Mouse (Mus musculus) left cerebral cortex, adult 2 months (tissue): ENCODE data around the gene Fam53b. TPM values are rescaled to one million over a fixed set of nuclear protein-coding genes. Genes with fewer than 3 reads are reported as not detected.

ENCODE experiments used
- DNase-seq, 2 experiments: peaks; one replicate each; pipeline ENCODE4 v3.0.0; 2021 to 2022; ENCODE audit warnings: low spot score in 2 of 2, mixed read lengths in 1 of 2; ENCODE audit errors: extremely low spot score in 1 of 2
- H3K27ac ChIP-seq: fragments of 200-600 bp; 2 replicates; pipeline ENCODE4 v1.8.1; 2022
- H3K4me3 ChIP-seq: fragments of 200-600 bp; 2 replicates; pipeline ENCODE4 v1.8.1; 2022
- CTCF ChIP-seq: fragments of 200-600 bp; IDR thresholded peaks from 2 replicates; pipeline ENCODE4 v1.8.1; 2022; ENCODE audit warnings: antibody characterized with exemption, mild to moderate bottlenecking, moderate library complexity
- intact Hi-C: fragments of 180-260 bp; cut with DNase I; formaldehyde crosslinking; loops from one replicate; pipeline ENCODE4 v1.15.1; 2025
- total RNA-seq, 2 experiments: library from RNA; stranded (reverse); gene quantifications; 2 replicates each; pipeline ENCODE4 v1.2.3; 2021

The Fam53b gene
- total RNA-seq, 2 experiments from 2014 or later: 57.1 to 75.2 TPM

DNA sequence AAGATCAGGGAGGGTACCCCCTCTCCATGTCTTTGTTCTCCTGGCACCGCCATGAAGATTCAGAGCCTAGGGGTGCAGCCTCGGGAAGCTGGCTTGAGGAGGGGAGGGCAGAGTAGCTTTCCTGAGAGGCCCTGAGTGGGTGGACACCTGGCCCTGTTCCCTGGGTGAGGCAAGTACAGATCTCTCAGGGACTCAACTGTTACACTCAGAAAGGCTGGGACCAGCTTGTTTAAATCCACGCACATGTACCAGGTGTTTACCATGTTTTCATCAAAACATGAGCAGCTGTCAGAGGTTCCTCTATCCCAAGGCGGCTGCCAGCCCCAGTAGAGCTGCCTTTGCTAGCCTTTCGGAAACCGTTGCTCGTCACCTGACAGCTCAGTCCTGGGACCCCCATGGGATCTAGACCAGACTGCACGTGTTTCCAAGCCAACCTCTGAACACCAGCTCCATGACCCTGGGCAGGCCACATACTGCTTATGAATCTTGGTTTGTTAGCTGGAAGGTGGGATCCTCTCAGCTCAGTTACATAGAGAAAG, 116.4 kb downstream of the Fam53b start:
- DNase-seq: no peak
- H3K4me3 ChIP-seq: no peak overlapping the region
- TF ChIP-seq CTCF: no peak
- intact Hi-C loops: no loop called here
- no peak overlapping the region for H3K27ac ChIP-seq

DNA sequence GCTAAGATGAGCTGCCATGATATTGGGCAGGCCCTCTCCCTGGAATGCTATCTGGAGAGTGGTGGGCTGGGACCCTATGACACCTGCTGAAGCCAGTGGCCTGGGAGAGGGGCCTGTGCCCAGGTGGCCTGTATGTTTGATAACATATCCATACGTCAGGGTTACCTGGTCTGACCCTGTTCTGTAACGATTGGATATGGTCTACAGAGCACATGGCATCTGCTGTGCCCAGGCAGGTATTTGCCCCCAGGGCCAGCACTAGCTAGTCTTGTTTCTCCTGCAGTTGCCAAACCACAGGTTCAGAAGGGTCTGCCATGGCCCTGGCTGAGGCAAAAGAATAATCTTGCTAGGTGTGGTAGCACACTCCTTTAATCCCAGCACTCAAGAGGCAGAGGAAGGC, 120.1 kb downstream of the Fam53b start:
- DNase-seq: no peak
- Histone ChIP-seq H3K4me3 (no peak overlapping the region), H3K27ac (no peak overlapping the region)
- no peak for TF ChIP-seq CTCF
- intact Hi-C loops: no loop called here

DNA sequence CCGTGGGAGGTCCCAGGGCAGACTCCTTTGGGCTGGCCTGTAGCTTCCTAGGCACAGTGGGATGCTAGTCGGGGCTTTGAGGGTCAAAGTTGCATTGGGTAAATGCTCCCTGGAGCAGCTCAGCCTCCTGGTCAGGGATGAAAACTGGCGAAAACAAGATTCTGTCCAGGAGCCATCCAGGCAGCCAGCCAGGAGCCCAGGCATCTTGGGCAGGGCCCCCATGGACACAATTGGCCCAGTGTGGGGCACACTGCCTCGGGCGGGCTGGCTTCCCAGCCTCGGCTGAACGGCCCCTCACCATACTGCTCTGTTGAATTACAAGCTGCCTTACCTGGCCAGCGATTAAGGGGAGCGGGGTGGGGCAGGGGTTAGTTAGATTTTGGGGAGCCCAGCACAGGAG, 121.0 kb downstream of the Fam53b start:
- intact Hi-C loops: no loop called here
- no peak overlapping the region for H3K4me3 ChIP-seq
- H3K27ac ChIP-seq: no peak overlapping the region
- peak in 1 of 2 experiments; percentile 55 for DNase-seq
- TF ChIP-seq CTCF: no peak

DNA sequence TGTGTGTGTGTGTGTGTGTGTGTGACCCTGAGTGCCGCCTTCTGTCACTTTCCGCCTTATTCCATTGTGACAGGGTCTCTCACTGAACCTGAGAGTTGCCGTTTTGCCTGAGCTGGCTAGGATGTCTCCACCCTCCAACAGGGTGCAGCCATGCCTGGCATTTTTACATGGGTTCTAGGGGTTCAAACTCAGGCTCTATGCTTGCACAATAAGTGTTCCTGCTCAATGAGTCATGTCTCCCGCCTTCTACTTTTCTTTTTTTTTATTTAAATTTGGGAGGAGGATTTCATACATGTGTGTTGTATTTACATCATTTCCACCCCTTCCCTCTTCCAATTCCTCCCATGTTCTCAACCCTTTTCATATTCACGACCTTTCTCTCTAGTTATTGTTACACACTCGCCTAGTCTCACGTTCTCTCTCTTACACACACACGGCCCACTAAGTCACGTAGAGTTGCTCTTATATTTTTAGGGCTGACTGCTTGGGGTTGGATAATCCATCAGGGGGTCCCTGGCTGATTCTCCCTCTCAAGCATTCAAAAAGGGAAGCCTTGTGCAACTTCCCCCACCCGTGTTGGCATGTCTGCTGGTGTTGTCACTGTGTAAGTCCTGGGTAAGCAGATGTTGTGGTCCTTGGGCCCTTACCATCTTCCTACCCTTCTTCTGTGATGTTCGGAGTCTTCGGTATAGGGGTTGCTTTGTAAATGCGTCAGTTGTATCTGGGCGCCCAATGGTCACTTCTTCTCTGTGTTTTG, 122.8 kb downstream of the Fam53b start:
- intact Hi-C loops: no loop called here
- H3K27ac ChIP-seq: no peak overlapping the region
- no peak overlapping the region for H3K4me3 ChIP-seq
- DNase-seq: no peak
- TF ChIP-seq CTCF: no peak

DNA sequence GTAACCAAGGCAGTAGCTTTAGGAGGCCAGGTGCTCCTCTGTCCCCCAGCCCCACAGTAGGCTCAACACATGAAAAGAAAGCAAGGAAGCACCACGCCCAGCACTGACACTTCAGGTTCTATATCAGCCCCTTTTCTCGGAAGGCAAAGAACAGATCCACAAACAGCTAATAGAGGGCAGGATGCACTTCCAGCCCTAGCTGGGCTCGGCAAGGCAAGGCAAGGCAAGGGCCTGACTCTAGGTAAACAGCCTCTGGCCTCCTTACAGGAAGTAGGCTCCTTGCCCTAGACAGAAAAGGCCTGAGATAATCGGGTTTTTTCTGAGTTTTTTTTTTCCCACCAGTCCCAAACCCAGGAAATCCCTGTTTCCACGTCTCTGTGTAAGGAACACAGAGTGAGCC, 124.0 kb downstream of the Fam53b start:
- no peak for DNase-seq
- TF ChIP-seq CTCF: no peak
- no peak overlapping the region for H3K4me3 ChIP-seq
- intact Hi-C loops: no loop called here
- no peak overlapping the region for H3K27ac ChIP-seq

DNA sequence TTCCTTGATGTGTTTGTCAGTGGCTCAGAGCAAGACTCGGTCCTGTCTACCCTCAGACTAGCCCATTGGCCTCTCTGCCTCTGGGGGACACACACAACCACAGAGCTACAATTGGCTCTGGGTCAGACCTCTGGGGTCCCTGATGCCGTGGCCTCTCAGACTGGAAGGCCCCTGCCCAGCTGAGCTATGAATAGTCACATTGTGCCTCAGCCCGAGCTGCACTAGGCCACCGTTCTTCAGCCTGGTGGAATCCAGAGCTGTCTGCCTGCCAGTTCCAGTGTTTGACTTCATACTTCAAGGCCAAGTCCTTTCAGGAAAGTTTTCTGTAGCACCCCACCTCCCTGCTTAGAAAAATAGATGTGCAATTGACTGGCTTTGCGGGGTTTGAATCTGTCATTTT, 125.0 kb downstream of the Fam53b start:
- H3K4me3 ChIP-seq: no peak overlapping the region
- H3K27ac ChIP-seq: no peak overlapping the region; the same call in 1 of the 2 replicates
- TF ChIP-seq CTCF: no peak
- no peak for DNase-seq
- intact Hi-C loops: no loop called here

GRCm38 (mm10) chr7:132687897-132688296, 125.8 kb downstream of the Fam53b start:
- no peak overlapping the region for H3K4me3 ChIP-seq
- intact Hi-C loops: no loop called here
- H3K27ac ChIP-seq: no peak overlapping the region
- no peak for DNase-seq
- TF ChIP-seq CTCF: no peak

DNA sequence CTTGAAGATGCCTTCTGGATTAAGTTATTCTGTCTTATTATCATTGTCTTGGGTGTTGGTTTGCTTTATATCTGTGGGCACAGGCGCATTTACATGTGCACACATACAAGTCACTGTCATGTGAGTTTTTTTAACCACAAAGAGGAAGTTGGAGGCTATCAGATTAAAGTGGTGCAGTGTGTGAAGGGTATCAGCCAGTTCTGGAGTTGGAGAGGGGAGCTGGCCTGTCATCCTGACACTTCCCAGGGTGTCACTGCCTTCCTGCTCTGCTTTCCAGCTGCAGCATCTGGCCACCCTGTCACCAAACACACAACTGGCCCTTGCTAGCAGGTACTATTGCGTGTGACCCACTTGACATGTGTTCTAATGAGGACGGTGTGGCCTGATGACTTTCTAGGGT, 127.2 kb downstream of the Fam53b start:
- Histone ChIP-seq H3K27ac (no peak overlapping the region), H3K4me3 (no peak overlapping the region)
- no peak for TF ChIP-seq CTCF
- DNase-seq: no peak
- intact Hi-C loops: no loop called here

DNA sequence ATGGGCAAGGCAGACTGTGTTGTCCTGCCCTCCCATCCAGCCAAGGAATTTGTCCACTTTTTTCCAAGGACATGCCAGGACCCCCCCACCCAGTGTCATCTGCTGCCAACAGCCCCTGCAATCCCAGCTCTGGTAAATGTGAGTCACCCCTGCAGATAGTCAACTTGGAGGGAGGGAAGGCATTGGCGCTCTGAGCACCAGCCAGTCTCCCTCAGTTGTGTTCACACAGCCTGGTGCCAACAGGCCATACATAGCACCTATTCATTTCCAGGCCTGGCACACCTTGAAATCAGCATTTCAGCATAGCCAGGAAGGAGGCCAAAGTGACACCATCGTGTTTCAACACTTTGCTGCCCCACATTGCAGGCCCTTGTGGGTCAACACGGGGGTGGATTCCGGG, 129.8 kb downstream of the Fam53b start:
- intact Hi-C loops: no loop called here
- H3K4me3 ChIP-seq: no peak overlapping the region
- DNase-seq: no peak
- no peak overlapping the region for H3K27ac ChIP-seq
- TF ChIP-seq CTCF: no peak

DNA sequence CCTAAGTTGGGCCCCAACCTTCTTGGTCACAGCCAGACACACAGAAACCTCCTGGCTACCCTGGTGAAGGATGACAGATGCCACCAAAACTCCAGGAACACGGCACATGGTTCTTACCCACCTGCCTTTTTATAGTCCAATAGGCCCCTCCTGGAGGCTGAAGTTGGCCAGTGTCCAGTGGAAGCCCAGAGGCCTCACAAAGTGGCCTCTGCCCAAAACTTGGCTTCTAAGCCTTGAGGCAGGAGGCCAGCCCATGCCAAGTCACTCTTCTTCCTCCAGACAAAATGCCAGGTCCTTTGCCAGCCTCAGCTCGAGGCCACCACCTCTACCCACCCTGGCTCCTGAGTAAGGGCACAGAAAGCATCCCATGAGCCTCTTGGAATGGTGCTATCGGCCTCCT, 130.8 kb downstream of the Fam53b start:
- no peak for DNase-seq
- TF ChIP-seq CTCF: no peak
- Histone ChIP-seq H3K27ac (no peak overlapping the region), H3K4me3 (no peak overlapping the region)
- intact Hi-C loops: no loop called here

DNA sequence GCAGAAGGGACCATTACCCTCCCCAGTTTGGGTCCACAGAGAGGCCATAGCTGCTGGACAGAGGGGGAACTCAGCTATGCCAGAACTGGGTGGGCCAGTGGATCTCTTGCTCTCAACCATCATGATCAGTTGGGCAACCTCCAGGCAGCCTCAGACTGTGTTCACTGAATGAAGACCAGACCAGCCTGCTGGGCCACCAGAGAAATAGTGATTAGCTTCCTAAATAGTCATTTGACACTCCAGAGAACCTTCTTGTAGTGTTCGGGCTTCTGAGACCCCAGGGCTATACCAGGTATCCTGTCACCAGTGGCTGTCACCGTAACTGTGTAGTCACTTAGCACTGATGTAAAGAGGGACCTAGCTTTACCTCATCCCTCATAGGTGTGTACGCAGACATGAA, 131.3 kb downstream of the Fam53b start:
- H3K27ac ChIP-seq: no peak overlapping the region
- TF ChIP-seq CTCF: no peak
- no peak overlapping the region for H3K4me3 ChIP-seq
- no peak for DNase-seq
- intact Hi-C loops: no loop called here

DNA sequence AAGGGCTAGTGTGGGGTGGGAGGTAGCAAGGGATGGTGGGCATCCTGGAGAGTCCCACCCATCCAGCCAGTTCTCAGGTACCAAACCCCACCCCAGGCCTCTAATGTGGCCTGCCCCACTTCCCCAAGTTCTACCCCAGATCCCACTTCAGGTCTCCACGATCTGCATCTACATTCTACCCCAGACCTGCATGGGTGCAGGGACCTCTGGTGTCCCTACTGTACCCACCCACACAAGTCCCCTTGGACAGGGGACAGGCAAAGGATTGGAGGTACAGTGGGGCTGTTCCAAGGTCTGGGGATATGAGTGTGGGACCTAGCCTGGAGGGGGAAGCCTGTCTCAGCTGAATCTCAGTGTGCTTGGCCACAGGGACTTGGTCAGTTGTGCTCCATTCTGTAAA, 131.9 kb downstream of the Fam53b start:
- DNase-seq: no peak
- Histone ChIP-seq H3K4me3 (no peak overlapping the region), H3K27ac (no peak overlapping the region)
- no peak for TF ChIP-seq CTCF
- intact Hi-C loops: no loop called here

DNA sequence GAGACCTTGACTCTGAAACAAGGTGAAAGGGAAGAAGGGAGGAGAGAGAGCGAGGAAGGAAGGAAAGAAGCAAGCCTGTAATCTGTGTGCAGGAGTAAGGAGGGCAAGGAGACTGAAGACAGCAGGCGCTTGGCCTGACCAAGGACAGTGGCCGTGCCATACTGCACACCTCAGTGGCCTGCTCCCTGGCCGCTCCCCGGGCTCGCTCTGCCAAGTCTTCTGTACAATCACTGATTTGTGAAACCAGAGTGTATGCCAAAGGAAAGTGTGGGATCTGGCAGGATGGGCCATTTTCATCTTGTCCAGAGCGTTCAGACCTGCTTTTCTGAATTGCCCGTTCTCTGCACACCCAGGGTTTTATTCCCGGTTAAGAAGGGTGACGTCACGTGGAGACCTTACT, 132.4 kb downstream of the Fam53b start:
- Histone ChIP-seq H3K4me3 (no peak overlapping the region), H3K27ac (no peak overlapping the region)
- no peak for TF ChIP-seq CTCF
- intact Hi-C loops: no loop called here
- DNase-seq: no peak
